Mouse (Mus musculus) liver, embryonic 11.5 days (tissue): ENCODE measurements around the gene Hoxc12. TPM values are rescaled to one million over a fixed set of nuclear protein-coding genes. Genes with fewer than 3 reads are reported as not detected.

ENCODE experiments used
- ATAC-seq: fragments of 200-750 bp; cut with Nextera tagmentation; replicated peaks from 2 replicates; pipeline ENCODE4 v1.8.0; 2017; ENCODE audit warnings: moderate number of reproducible peaks, mild to moderate bottlenecking, moderate TSS enrichment, moderate library complexity; ENCODE audit not compliant: low FRiP score
- DNase-seq: peaks from one replicate; pipeline ENCODE4 v3.0.0-alpha.2; 2017; ENCODE audit warnings: low spot score
- H3K27ac ChIP-seq: fragments of 300-500 bp; sonication (generic); 2 replicates; pipeline ENCODE4 v1.5.1; 2014; ENCODE audit warnings: mild to moderate bottlenecking, low read depth, low read length, control low read depth
- H3K27me3 ChIP-seq: fragments of 300-500 bp; sonication (generic); replicated peaks from 2 replicates; pipeline ENCODE4 v1.6.1; 2014; ENCODE audit warnings: low read length, mixed read lengths; ENCODE audit not compliant: control insufficient read depth, insufficient read depth
- H3K36me3 ChIP-seq: fragments of 300-500 bp; sonication (generic); 2 replicates; pipeline ENCODE4 v1.6.1; 2014; ENCODE audit warnings: mild to moderate bottlenecking, low read length, moderate library complexity, mixed read lengths; ENCODE audit not compliant: control insufficient read depth, insufficient read depth
- H3K4me1 ChIP-seq: fragments of 300-500 bp; sonication (generic); replicated peaks from 2 replicates; pipeline ENCODE4 v1.6.1; 2014; ENCODE audit warnings: low read length, mixed read lengths; ENCODE audit not compliant: control insufficient read depth, insufficient read depth
- H3K4me2 ChIP-seq: fragments of 300-500 bp; sonication (generic); 2 replicates; pipeline ENCODE4 v1.6.1; 2014; ENCODE audit warnings: mild to moderate bottlenecking, control low read depth, moderate library complexity
- H3K4me3 ChIP-seq: fragments of 300-500 bp; sonication (generic); 2 replicates; pipeline ENCODE4 v1.5.1; 2014; ENCODE audit warnings: low read depth, low read length, control low read depth
- H3K9ac ChIP-seq: fragments of 300-500 bp; sonication (generic); 2 replicates; pipeline ENCODE4 v1.6.1; 2014; ENCODE audit warnings: low read depth, low read length, control low read depth
- H3K9me3 ChIP-seq: fragments of 300-500 bp; sonication (generic); 2 replicates; pipeline ENCODE4 v1.6.1; 2016; ENCODE audit warnings: low read length, inconsistent platforms, mixed read lengths; ENCODE audit not compliant: control insufficient read depth
- WGBS: fragments of 180-500 bp; shearing (Covaris S2); extraction: QIAGEN DNeasy Blood & Tissue Kit; methylation state at CpG from one replicate; pipeline ENCODE4 v1.1.7; 2014; 5-methylcytosine and 5-hydroxymethylcytosine counted together
- polyA plus RNA-seq: library from polyadenylated mRNA; unstranded; fragments of >200 nt; fragmentation: Nextera tagmentation; extraction: Ambion mirVana; gene quantifications from 2 replicates; pipeline ENCODE4 v1.2.1, GENCODE M21; 2014

Hoxc12 gene
- polyA plus RNA-seq, 1 experiment from 2014 or later: not detected

GRCm38 (mm10) chr15:102980912-102981311 is 44.4 kb downstream of the Hoxc12 start:
- Histone ChIP-seq H3K9me3 (no peaks in the 10 kb centered on the region), H3K4me2 (peak overlapping the region; percentile 57), H3K36me3 (no peaks in the 10 kb centered on the region), H3K27me3 (peaks cover 100% of the 10 kb centered on the region), H3K4me1 (peaks cover 4% of the 10 kb centered on the region), H3K9ac (no peak overlapping the region), H3K4me3 (peak overlapping the region; percentile 33), H3K27ac (no peak overlapping the region)
- ATAC-seq (no peak), DNase-seq (no peak)
- under 1% methylated on average over 14 of the region's 14 CpGs for WGBS

GRCm38 (mm10) chr15:102981379-102982288 is 45.1 kb downstream of the Hoxc12 start:
- H3K9ac ChIP-seq: no peak overlapping the region
- WGBS: under 1% methylated on average over 88 of the region's 88 CpGs

GRCm38 (mm10) chr15:102983716-102984115 is 47.2 kb downstream of the Hoxc12 start:
- H3K9me3 ChIP-seq: no peaks in the 10 kb centered on the region
- H3K9ac ChIP-seq: no peak overlapping the region
- no peak overlapping the region for H3K4me3 ChIP-seq
- no peaks in the 10 kb centered on the region for H3K36me3 ChIP-seq
- peaks cover 4% of the 10 kb centered on the region for H3K4me1 ChIP-seq
- 3% methylated on average over 12 of the region's 12 CpGs for WGBS
- no peak overlapping the region for H3K27ac ChIP-seq
- no peak for DNase-seq
- no peak overlapping the region for H3K4me2 ChIP-seq
- no peak for ATAC-seq
- peaks cover 100% of the 10 kb centered on the region for H3K27me3 ChIP-seq

More at GRCm38 (mm10) chr15:102981379-102982288, 45.1 kb downstream of the Hoxc12 start:
- peaks cover 4% of the 10 kb centered on the region for H3K4me1 ChIP-seq
- H3K27me3 ChIP-seq: peaks cover 100% of the 10 kb centered on the region
- ATAC-seq (no peak), DNase-seq (no peak)
- H3K27ac ChIP-seq: no peak overlapping the region
- H3K4me3 ChIP-seq: peak overlapping the region; percentile 33
- no peaks in the 10 kb centered on the region for H3K9me3 ChIP-seq
- H3K4me2 ChIP-seq: peak overlapping the region; percentile 57
- no peaks in the 10 kb centered on the region for H3K36me3 ChIP-seq

- WGBS: 2% methylated on average over 10 of the region's 10 CpGs
- Histone ChIP-seq H3K4me2 (no peak overlapping the region), H3K9ac (no peak overlapping the region)
These were observed 48.0 kb downstream of the Hoxc12 start for GRCm38 (mm10) chr15:102984521-102984920.

GRCm38 (mm10) chr15:102984925-102985324 is 48.4 kb downstream of the Hoxc12 start:
- Histone ChIP-seq H3K9ac (no peak overlapping the region), H3K4me3 (no peak overlapping the region)
- WGBS: 11% methylated on average over 3 of the region's 3 CpGs

More at GRCm38 (mm10) chr15:102984521-102984920, 48.0 kb downstream of the Hoxc12 start:
- H3K4me1 ChIP-seq: peaks cover 4% of the 10 kb centered on the region
- no peak overlapping the region for H3K27ac ChIP-seq
- H3K4me3 ChIP-seq: no peak overlapping the region
- H3K36me3 ChIP-seq: no peaks in the 10 kb centered on the region
- ATAC-seq: no peak
- DNase-seq: no peak
- no peaks in the 10 kb centered on the region for H3K9me3 ChIP-seq
- H3K27me3 ChIP-seq: peaks cover 100% of the 10 kb centered on the region

GRCm38 (mm10) chr15:102987124-102987833 is 50.7 kb downstream of the Hoxc12 start:
- H3K4me3 ChIP-seq: no peak overlapping the region
- no peaks in the 10 kb centered on the region for H3K9me3 ChIP-seq
- no peak for ATAC-seq
- peak; percentile 85 for DNase-seq
- WGBS: 3% methylated on average over 21 of the region's 21 CpGs
- H3K27me3 ChIP-seq: peaks cover 100% of the 10 kb centered on the region
- no peak overlapping the region for H3K9ac ChIP-seq
- H3K4me1 ChIP-seq: no peaks in the 10 kb centered on the region
- H3K4me2 ChIP-seq: no peak overlapping the region
- H3K27ac ChIP-seq: no peak overlapping the region
- no peaks in the 10 kb centered on the region for H3K36me3 ChIP-seq

More at GRCm38 (mm10) chr15:102984925-102985324, 48.4 kb downstream of the Hoxc12 start:
- no peaks in the 10 kb centered on the region for H3K36me3 ChIP-seq
- ATAC-seq: no peak
- peaks cover 4% of the 10 kb centered on the region for H3K4me1 ChIP-seq
- H3K27ac ChIP-seq: no peak overlapping the region
- peaks cover 100% of the 10 kb centered on the region for H3K27me3 ChIP-seq
- no peak overlapping the region for H3K4me2 ChIP-seq
- no peak for DNase-seq
- no peaks in the 10 kb centered on the region for H3K9me3 ChIP-seq

GRCm38 (mm10) chr15:102988078-102988477 is 51.5 kb downstream of the Hoxc12 start:
- Histone ChIP-seq H3K4me3 (no peak overlapping the region), H3K36me3 (no peaks in the 10 kb centered on the region), H3K4me2 (no peak overlapping the region), H3K9me3 (no peaks in the 10 kb centered on the region), H3K9ac (no peak overlapping the region), H3K4me1 (no peaks in the 10 kb centered on the region), H3K27ac (no peak overlapping the region), H3K27me3 (peaks cover 100% of the 10 kb centered on the region)
- WGBS: 23% methylated on average over 5 of the region's 5 CpGs
- no peak for DNase-seq
- ATAC-seq: no peak
